Mouse (Mus musculus) urinary bladder, postnatal 14 days (tissue): ENCODE data around the gene Arrdc2.

Experiments
- DNase-seq: peaks from one replicate; pipeline ENCODE4 v3.0.0; 2021; ENCODE audit warnings: low spot score

Gene Arrdc2

DNA sequence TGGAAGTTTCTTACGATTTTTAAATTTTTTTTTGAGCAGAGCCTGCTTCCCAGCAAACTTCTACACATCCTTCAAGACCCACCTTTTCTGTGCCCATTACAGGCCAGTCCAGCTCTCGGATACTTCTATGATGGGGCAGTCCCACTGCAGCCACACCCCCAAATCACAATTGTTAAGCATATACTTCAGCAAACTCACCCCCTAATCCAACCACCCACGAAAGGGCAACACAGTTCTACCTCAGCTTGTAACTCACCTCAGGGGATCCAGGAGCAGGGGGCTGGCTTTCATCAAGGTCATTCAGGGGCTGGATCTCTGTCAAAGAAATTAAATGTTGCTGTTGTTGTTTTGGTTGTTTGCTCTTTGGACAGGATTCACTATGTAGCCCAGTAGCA is 52.5 kb downstream of the Arrdc2 start:
- DNase-seq, result no peak

DNA sequence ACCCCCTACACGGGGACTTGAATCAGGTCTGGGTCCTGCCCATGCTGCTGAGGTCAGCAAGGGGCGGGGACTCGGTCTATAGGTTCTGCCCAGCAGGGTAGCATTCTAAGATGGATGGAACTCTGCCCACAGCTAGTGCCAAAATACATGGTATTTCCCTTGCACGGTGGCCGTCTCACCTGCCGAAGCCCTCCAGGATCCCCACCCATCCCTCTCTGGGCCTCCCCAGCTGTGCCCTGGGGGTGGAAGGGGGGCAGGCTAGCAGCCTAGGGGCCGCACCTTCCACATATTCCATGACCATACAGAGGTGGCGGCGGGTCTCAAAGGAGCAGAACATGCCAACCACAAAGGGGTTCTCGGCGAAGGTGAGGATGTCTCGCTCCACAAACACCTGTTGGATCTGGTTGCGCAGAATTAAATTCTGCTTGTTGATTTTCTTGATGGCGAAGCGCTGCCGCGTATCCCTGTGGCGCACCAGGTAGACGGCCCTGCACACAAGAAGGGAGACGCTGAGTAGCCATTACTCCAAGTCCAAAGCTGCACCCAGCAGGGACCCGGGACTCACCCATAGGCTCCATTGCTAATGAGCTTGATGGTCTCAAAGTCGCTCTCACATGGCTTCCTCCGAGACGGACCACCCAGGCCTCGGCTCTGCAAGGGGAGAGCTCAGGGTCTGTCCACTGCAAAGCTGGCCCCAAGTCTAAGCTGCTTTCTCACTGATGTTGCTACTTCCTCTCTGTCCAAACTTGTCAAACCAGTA is 53.0 kb downstream of the Arrdc2 start:
- no peak for DNase-seq
